Mouse (Mus musculus): Measurements from ENCODE around the gene Asap2. TPM values are rescaled to one million over a fixed set of nuclear protein-coding genes. Genes with fewer than 3 reads are reported as not detected.
A peak's percentile ranks its signal among the peaks of the same experiment; 100 is the strongest.

Gene Asap2
- total RNA-seq, 2 experiments from 2014 or later = 38.4 to 41.1 TPM

- intact Hi-C loops (cut with DNase I) = no loop called here
- DNase-seq (ENCODE audit: low spot score in 2 of 2) = no peak
Observed at GRCm38 (mm10) chr12:21195497-21195896, 205.2 kb downstream of the Asap2 start.

GRCm38 (mm10) chr12:21196420-21196819 lies 206.2 kb downstream of the Asap2 start:
- intact Hi-C loops (cut with DNase I) = no loop called here
- DNase-seq (ENCODE audit: low spot score in 2 of 2) = no peak

DNA sequence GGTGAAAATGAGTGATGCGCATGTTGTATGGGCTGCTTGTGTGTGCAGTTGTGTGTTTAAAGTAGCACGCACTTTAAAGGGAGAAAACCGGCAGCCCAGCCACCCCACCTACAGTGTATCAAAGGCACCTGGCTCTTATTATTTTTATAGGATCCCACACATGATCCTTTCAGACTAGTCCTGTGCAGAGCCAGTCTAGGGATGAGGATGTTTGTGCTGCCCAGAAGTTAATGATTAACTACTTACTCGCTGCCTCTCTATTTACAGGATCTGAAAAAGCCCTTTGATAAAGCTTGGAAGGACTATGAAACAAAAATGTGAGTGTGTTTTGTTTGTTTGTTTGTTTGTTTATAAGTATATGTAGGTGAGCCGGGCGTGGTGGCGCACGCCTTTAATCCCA lies 210.4 kb downstream of the Asap2 start:
- intact Hi-C loops (cut with DNase I) = no loop called here
- no peak for DNase-seq (ENCODE audit: low spot score in 2 of 2)

GRCm38 (mm10) chr12:21201485-21202269 lies 211.4 kb downstream of the Asap2 start:
- intact Hi-C loops (cut with DNase I) = loop anchor here (2.0 kb wide), 1 partner anchor 61 kb away; no protein-coding TSS in a partner anchor

GRCm38 (mm10) chr12:21204701-21205312 lies 214.5 kb downstream of the Asap2 start:
- no peak for DNase-seq (ENCODE audit: low spot score in 2 of 2)
- intact Hi-C loops (cut with DNase I) = loop anchor here (5.0 kb wide), 1 partner anchor 93 kb away; no protein-coding TSS in a partner anchor

More at GRCm38 (mm10) chr12:21201485-21202269, 211.4 kb downstream of the Asap2 start:
- DNase-seq (ENCODE audit: low spot score in 2 of 2) = peak; percentile 39 to 49

- intact Hi-C loops (cut with DNase I) = loop anchor here (5.0 kb wide), 1 partner anchor 93 kb away; no protein-coding TSS in a partner anchor
- no peak for DNase-seq (ENCODE audit: low spot score in 2 of 2)
Observed at GRCm38 (mm10) chr12:21205799-21206198, 215.5 kb downstream of the Asap2 start.

DNA sequence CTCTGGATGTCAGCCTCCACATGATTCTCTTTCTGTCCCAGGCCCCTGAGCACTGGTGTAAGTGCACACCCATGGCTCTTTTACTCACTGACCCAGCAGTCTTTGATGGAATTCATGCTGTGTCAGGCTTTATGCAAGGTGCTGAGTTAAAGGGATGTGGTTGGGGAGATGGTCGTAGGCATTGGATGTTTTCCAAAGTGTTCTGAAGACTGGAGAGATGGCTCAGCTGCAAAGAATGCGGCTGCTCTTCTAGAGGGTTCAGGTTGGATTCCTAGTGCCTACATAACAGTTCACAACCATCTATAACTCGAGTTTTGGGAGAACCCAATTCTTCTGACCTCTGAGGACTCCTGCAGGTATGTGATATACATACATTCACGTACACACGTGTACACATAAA lies 217.2 kb downstream of the Asap2 start:
- intact Hi-C loops (cut with DNase I) = loop anchor here (5.0 kb wide), 1 partner anchor 95 kb away; no protein-coding TSS in a partner anchor
- no peak for DNase-seq (ENCODE audit: low spot score in 2 of 2)

DNA sequence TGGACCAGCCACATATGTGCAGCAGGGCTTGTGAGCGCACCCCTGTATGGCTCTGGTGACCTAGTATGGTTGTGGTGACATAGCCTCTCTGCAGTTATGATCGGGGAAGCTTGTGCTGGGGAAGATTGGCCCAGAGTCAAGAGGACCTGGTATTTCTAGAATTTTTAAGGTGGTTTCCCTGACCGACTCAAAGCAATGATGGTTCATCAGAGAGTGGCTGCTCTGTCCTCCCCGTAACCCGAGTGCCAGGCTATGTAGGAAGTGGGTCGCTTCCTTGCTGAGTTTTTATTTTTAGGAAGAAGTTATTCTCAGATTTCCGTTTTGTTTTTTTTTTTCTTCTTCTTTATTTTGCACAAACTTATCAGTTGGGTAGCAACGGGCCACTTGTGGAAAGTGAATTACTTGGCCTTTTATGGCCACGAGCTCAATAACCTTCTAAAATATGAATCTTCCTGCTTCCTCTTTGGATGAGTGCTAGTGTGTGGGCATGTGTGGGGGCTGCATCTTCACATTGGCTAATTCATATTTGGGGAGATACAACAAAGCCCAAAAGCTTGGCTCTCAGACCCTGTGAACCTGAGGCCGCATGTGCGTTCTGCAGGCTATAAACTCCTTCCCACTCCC lies 218.0 kb downstream of the Asap2 start:
- intact Hi-C loops (cut with DNase I) = loop anchor here (5.0 kb wide), 1 partner anchor 96 kb away; no protein-coding TSS in a partner anchor

GRCm38 (mm10) chr12:21209273-21209672 lies 219.0 kb downstream of the Asap2 start:
- intact Hi-C loops (cut with DNase I) = loop anchor here (5.0 kb wide), 1 partner anchor 97 kb away; no protein-coding TSS in a partner anchor
- no peak for DNase-seq (ENCODE audit: low spot score in 2 of 2)

More for the DNA sequence above, 218.0 kb downstream of the Asap2 start:
- DNase-seq (ENCODE audit: low spot score in 2 of 2) = no peak

- intact Hi-C loops (cut with DNase I) = no loop called here
- DNase-seq (ENCODE audit: low spot score in 2 of 2) = no peak
Observed at GRCm38 (mm10) chr12:21212876-21213275, 222.6 kb downstream of the Asap2 start.

DNA sequence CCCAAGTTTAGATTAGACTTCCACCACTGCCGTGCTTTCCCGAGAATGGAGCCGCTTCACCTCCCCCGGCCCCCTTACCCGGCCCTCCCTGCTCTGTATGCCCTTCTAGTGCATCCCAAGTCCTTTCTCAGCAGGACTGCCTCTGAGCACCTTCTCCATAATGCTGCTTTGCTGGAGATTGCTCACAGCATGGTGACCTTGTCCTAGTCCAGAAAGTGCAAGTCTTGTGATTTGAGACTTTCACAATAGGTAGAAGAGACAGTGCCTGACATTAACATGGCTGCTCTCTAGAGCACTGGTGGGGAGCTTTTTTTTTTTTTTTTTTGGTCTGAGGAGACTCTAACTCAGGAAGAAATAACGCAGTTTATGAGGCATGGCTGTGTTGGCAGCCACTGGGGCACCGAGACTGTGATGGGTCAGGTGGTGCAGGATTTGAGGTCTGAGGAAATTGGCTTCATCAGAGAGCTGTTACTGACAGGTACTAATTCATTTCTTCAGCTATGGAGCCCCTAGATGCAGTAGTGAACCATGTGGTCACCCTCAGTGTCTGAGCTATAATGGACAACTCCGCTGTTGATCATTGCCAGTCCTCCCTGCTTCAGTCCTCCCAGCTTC lies 224.4 kb downstream of the Asap2 start:
- intact Hi-C loops (cut with DNase I) = no loop called here
- no peak for DNase-seq (ENCODE audit: low spot score in 2 of 2)

DNA sequence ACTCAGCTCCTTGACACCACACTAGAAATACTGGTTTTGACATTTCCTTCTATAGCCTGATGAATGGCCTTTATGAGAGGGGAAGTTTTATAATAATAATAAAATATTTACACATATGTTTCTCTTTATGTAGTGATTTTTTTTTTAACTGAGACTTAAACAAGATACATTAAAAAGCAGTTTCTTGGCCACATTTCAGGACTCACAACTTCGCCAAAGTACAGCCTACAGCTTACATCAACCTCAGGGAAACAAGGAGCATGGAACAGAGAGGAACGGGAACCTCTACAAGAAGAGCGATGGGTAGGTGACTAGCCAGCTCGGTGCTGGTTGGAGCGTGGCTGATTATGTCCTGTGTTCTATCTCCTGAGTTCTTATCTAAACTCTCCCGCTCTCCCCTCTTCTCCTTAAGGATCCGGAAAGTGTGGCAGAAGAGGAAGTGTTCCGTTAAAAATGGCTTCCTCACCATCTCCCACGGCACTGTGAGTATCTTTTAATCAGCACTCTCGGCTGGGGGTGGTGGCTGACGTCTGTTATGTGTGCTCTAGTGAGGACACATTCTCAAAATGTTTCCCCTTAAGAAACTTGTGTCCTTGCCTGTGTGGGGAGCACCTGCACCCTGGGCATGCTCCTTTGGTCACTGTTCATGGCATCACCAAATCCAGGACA lies 227.7 kb downstream of the Asap2 start:
- intact Hi-C loops (cut with DNase I) = no loop called here
- DNase-seq (ENCODE audit: low spot score in 2 of 2) = no peak

DNA sequence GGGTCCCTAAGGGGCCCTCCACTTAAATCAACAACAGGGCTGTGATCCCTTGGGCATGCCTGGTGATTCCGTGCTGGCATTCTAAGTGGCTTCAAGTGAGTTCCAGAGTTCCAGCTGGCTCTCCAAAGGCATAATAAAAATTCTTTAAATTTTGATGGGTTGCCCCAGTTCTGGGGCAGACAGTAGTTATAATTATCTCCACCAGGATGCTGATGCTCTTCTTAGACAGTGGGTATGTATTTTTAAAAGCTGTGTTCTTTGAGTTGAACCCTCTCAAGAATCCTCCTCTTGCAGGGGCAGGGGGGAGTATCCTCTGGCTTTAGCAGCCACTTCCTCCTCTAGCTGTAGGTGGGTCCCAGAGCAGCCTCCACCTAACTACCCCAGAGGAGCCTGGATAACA lies 230.3 kb downstream of the Asap2 start:
- DNase-seq (ENCODE audit: low spot score in 2 of 2) = no peak
- intact Hi-C loops (cut with DNase I) = no loop called here

- intact Hi-C loops (cut with DNase I) = no loop called here
- no peak for DNase-seq (ENCODE audit: low spot score in 2 of 2)
Observed at GRCm38 (mm10) chr12:21223923-21224322, 233.7 kb downstream of the Asap2 start.

GRCm38 (mm10) chr12:21225358-21225757 lies 235.1 kb downstream of the Asap2 start:
- no peak for DNase-seq (ENCODE audit: low spot score in 2 of 2)

GRCm38 (mm10) chr12:21226316-21226715 lies 236.1 kb downstream of the Asap2 start:
- DNase-seq (ENCODE audit: low spot score in 2 of 2) = no peak
- intact Hi-C loops (cut with DNase I) = loop anchor here (5.0 kb wide), 1 partner anchor 114 kb away; no protein-coding TSS in a partner anchor

More at GRCm38 (mm10) chr12:21225358-21225757, 235.1 kb downstream of the Asap2 start:
- intact Hi-C loops (cut with DNase I) = loop anchor here (5.0 kb wide), 1 partner anchor 113 kb away; no protein-coding TSS in a partner anchor

DNA sequence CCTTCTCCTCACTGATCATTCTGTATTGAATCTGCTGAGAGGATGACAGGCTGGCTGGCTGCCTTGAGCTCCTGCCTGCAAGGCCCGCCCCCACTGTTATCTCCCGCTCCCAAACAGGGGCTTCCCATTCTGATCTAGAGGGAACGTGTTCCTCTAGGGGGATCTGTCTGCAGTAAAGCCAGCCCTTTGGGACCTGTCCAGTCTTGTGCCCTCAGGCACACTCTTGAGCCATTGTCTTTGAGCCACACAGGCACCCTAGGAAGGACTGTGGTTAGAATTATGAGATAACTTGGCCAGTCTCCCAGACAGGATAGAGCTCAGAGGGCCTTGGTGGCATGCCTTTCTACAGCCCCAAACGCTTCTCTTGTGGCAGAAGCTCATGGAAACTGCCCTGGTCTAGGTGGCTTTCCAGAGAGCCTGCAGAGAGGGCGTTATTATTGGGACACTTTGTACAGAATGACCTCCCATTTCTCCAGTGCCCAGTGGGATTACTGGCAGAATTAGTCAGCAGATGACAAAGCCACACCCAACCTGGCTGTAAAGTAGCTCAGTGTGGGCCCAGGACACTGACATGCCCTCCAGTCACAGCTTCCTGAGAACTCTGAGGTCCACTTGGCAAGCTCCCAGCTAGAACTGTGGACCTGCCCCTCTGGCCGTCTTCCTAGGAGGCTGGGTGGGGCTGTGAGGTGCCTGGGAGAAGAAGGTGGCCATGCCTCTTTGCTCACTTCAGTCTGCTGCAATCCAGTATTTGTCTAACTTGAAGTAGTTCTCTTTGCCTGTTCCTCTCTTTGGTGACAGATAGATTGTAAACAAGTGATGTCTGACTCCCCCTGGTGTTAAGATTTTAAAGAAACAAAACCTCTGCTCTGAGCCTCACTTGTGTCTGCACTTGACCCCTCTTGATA lies 237.1 kb downstream of the Asap2 start:
- DNase-seq (ENCODE audit: low spot score in 2 of 2) = peak; percentile 24 to 44
- intact Hi-C loops (cut with DNase I) = loop anchor here (5.0 kb wide), 1 partner anchor 115 kb away; no protein-coding TSS in a partner anchor

GRCm38 (mm10) chr12:21228650-21229049 lies 238.4 kb downstream of the Asap2 start:
- intact Hi-C loops (cut with DNase I) = loop anchor here (5.0 kb wide), 1 partner anchor 116 kb away; no protein-coding TSS in a partner anchor
- no peak for DNase-seq (ENCODE audit: low spot score in 2 of 2)
